Mouse (Mus musculus) megakaryocyte progenitor cell, adult 5-6 weeks (primary cell): ENCODE measurements around the gene Lnx2. TPM values are rescaled to one million over a fixed set of nuclear protein-coding genes. Genes with fewer than 3 reads are reported as not detected.

Experiments used
- ATAC-seq: replicated peaks from 2 replicates; pipeline ENCODE4 v1.8.0; 2016; ENCODE audit warnings: mild to moderate bottlenecking, moderate TSS enrichment, inconsistent platforms; ENCODE audit not compliant: poor library complexity
- total RNA-seq, 2 experiments: library from RNA; stranded (forward) in 1 of 2; stranded (reverse) in 1 of 2; fragments of 157-497, 149-512 nt in 1 of 2; fragments of 200-1000 nt in 1 of 2; gene quantifications; 2 replicates each; pipeline versions ENCODE4 v1.2.3 to v1.2.4; 2015 to 2017

The Lnx2 gene
- total RNA-seq, 2 experiments from 2014 or later: 5.1 to 11.9 TPM

GRCm38 (mm10) chr5:147021546-147022265 lies 54.7 kb downstream of the Lnx2 start:
- ATAC-seq: no peak

- ATAC-seq: no peak
Observed at GRCm38 (mm10) chr5:147020579-147020978, 55.8 kb downstream of the Lnx2 start.

GRCm38 (mm10) chr5:147018761-147019160 lies 57.6 kb downstream of the Lnx2 start:
- ATAC-seq: no peak

GRCm38 (mm10) chr5:147017526-147017925 lies 58.9 kb downstream of the Lnx2 start:
- ATAC-seq: no peak

GRCm38 (mm10) chr5:147016622-147017021 lies 59.8 kb downstream of the Lnx2 start:
- ATAC-seq: no peak

- ATAC-seq: peak; percentile 84
Observed at GRCm38 (mm10) chr5:147015191-147015590, 61.2 kb downstream of the Lnx2 start.

- no peak for ATAC-seq
Observed at GRCm38 (mm10) chr5:147013845-147014244, 62.5 kb downstream of the Lnx2 start.

GRCm38 (mm10) chr5:147011333-147011732 lies 65.1 kb downstream of the Lnx2 start:
- ATAC-seq: no peak

- no peak for ATAC-seq
Observed at GRCm38 (mm10) chr5:147003303-147003702, 73.1 kb downstream of the Lnx2 start.

GRCm38 (mm10) chr5:147001312-147001711 lies 75.1 kb downstream of the Lnx2 start:
- ATAC-seq: no peak

GRCm38 (mm10) chr5:146998802-146999201 lies 77.6 kb downstream of the Lnx2 start:
- no peak for ATAC-seq

GRCm38 (mm10) chr5:146996812-146997211 lies 79.6 kb downstream of the Lnx2 start:
- ATAC-seq: peak; percentile 29; the same call in 1 of the 2 replicates

GRCm38 (mm10) chr5:146994973-146995372 lies 81.4 kb downstream of the Lnx2 start:
- peak; percentile 55 for ATAC-seq

- no peak for ATAC-seq
Observed at GRCm38 (mm10) chr5:146993509-146993908, 82.9 kb downstream of the Lnx2 start.

- ATAC-seq: no peak
Observed at GRCm38 (mm10) chr5:146989051-146989450, 87.3 kb downstream of the Lnx2 start.

GRCm38 (mm10) chr5:146987588-146987987 lies 88.8 kb downstream of the Lnx2 start:
- ATAC-seq: no peak

- no peak for ATAC-seq
Observed at GRCm38 (mm10) chr5:146985725-146986433, 90.5 kb downstream of the Lnx2 start.

- peak; percentile 93 for ATAC-seq
Observed at GRCm38 (mm10) chr5:146983216-146983615, 93.2 kb downstream of the Lnx2 start.

- no peak for ATAC-seq
Observed at GRCm38 (mm10) chr5:146981376-146981775, 95.0 kb downstream of the Lnx2 start.

GRCm38 (mm10) chr5:146974781-146975123 lies 101.6 kb downstream of the Lnx2 start:
- ATAC-seq: no peak

GRCm38 (mm10) chr5:146973858-146974780 lies 102.3 kb downstream of the Lnx2 start:
- ATAC-seq: peak; percentile 76
